Comparison of ENCODE assay signal across 8 mouse cellular contexts in the genomic region with DNA sequence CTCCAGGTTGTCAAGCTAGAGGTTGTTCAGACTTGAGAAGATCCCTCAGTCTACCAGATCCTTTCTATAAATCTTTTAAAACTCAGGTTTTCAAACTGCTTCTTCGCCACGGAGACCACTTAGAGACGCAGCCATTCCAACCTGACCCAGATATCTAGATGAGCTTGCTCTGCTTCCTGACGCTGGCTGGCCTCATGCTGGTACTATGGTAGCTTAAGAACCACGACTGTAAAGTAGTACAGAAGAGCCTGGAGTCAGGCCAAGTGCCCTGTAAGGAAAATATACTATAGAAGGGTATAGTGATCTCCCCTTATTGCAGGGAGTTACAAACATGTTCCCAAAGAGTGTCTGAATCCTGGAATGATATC. TPM values are rescaled to one million over a fixed set of nuclear protein-coding genes. Genes with fewer than 3 reads are reported as not detected.
DNase-seq lines count a peak whose midpoint lies in the region; ATAC-seq and TF ChIP-seq lines count a peak whose summit lies in the region.

No protein-coding gene starts in this region.

- H3K79me2 ChIP-seq in CH12.LX (replicated peaks; ENCODE audit: control insufficient read depth, extremely low read depth, insufficient read depth, poor library complexity, severe bottlenecking): no peaks in the 10 kb centered on the region

- no peak for TF ChIP-seq POLR2A in CH12.LX (IDR thresholded peaks at IDR 0.05; ENCODE audit: low read depth, low read length)

- no peak for TF ChIP-seq CTCF in CH12.LX (conservative IDR thresholded peaks at IDR 0.05 in 1 of 2, IDR thresholded peaks at IDR 0.05 in 1 of 2; ENCODE audit: low read depth in 2 of 2, low read length in 2 of 2)

- TF ChIP-seq EP300 in CH12.LX (IDR thresholded peaks at IDR 0.05; ENCODE audit: low read length): no peak

- H3K27me3 ChIP-seq in heart, embryonic 13.5 days (replicated peaks): peaks cover 3% of the 10 kb centered on the region
- peaks cover 78% of the 10 kb centered on the region for H3K27me3 ChIP-seq in CH12.LX (replicated peaks)
- H3K27me3 ChIP-seq in forebrain, embryonic 12.5 days: peaks cover 13% of the 10 kb centered on the region
- no peaks in the 10 kb centered on the region for H3K27me3 ChIP-seq in liver, embryonic 15.5 days

- no peaks in the 10 kb centered on the region for H3K9me3 ChIP-seq in heart, embryonic 13.5 days
- no peaks in the 10 kb centered on the region for H3K9me3 ChIP-seq in CH12.LX (replicated peaks; ENCODE audit: low read length)
- no peaks in the 10 kb centered on the region for H3K9me3 ChIP-seq in forebrain, embryonic 12.5 days
- no peaks in the 10 kb centered on the region for H3K9me3 ChIP-seq in liver, embryonic 15.5 days (replicated peaks)

- WGBS in heart, embryonic 13.5 days: 14% methylated on average over 5 of the region's 5 CpGs
- 23% methylated on average over 5 of the region's 5 CpGs for WGBS in forebrain, embryonic 12.5 days
- WGBS in liver, embryonic 15.5 days (ENCODE audit: insufficient replicate concordance): 11% methylated on average over 5 of the region's 5 CpGs

- H3K9ac ChIP-seq in heart, embryonic 13.5 days: peak overlapping the region; percentile 86
- H3K9ac ChIP-seq in CH12.LX (ENCODE audit: insufficient read depth, low read depth): peak overlapping the region; percentile 11; the same call in 1 of the 2 replicates
- H3K9ac ChIP-seq in forebrain, embryonic 12.5 days: peak overlapping the region; percentile 72
- peak overlapping the region; percentile 74 for H3K9ac ChIP-seq in liver, embryonic 15.5 days

- no peak for ATAC-seq in heart, embryonic 13.5 days (ENCODE audit: extremely low read depth, insufficient number of reproducible peaks, low FRiP score, low TSS enrichment)
- ATAC-seq in forebrain, embryonic 12.5 days (ENCODE audit: low FRiP score): no peak
- no peak for ATAC-seq in liver, embryonic 15.5 days (ENCODE audit: insufficient read depth)

- H3K36me3 ChIP-seq in heart, embryonic 13.5 days: no peaks in the 10 kb centered on the region
- no peaks in the 10 kb centered on the region for H3K36me3 ChIP-seq in CH12.LX (replicated peaks in 1 of 2; ENCODE audit: control insufficient read depth in 1 of 2, insufficient read depth in 1 of 2, low read length in 1 of 2)
- no peaks in the 10 kb centered on the region for H3K36me3 ChIP-seq in forebrain, embryonic 12.5 days (replicated peaks)
- no peaks in the 10 kb centered on the region for H3K36me3 ChIP-seq in liver, embryonic 15.5 days (replicated peaks)

- H3K4me2 ChIP-seq in heart, embryonic 13.5 days: peak overlapping the region; percentile 78
- peak overlapping the region; percentile 83; the same call in 1 of the 2 replicates for H3K4me2 ChIP-seq in CH12.LX (ENCODE audit: insufficient read depth, low read depth, poor library complexity, severe bottlenecking)
- peak overlapping the region; percentile 83 for H3K4me2 ChIP-seq in forebrain, embryonic 12.5 days
- H3K4me2 ChIP-seq in liver, embryonic 15.5 days: peak overlapping the region; percentile 95

- no peak for TF ChIP-seq RAD21 in CH12.LX (IDR thresholded peaks at IDR 0.05; ENCODE audit: low read depth, low read length)

- H3K27ac ChIP-seq in heart, embryonic 13.5 days (replicated peaks): no peak overlapping the region; the same call in 1 of the 2 replicates
- H3K27ac ChIP-seq in CH12.LX (ENCODE audit: insufficient read depth, low read depth): no peak overlapping the region
- H3K27ac ChIP-seq in forebrain, embryonic 12.5 days: no peak overlapping the region
- peak overlapping the region; percentile 92 for H3K27ac ChIP-seq in liver, embryonic 15.5 days (replicated peaks)

- H3K4me1 ChIP-seq in heart, embryonic 13.5 days: peaks cover 61% of the 10 kb centered on the region
- peaks cover 2 to 11% of the 10 kb centered on the region in 2 experiments; a peak in 3 of 4 replicates for H3K4me1 ChIP-seq in CH12.LX (ENCODE audit: control insufficient read depth in 1 of 2, insufficient read depth in 2 of 2)
- peaks cover 12% of the 10 kb centered on the region for H3K4me1 ChIP-seq in forebrain, embryonic 12.5 days
- peaks cover 82% of the 10 kb centered on the region for H3K4me1 ChIP-seq in liver, embryonic 15.5 days (replicated peaks)

- in situ Hi-C loops in CH12.LX (cut with MboI; ENCODE audit: low pct_ligation_motif_present, low pct_unique_long_range_greater_than_20kb, low sequenced_read_pairs): no loop called here

- dilution Hi-C loops in CH12.LX (cut with MboI; ENCODE audit: extremely low pct_ligation_motif_present, extremely low pct_unique_long_range_greater_than_20kb, low sequenced_read_pairs): no loop called here

- no peak for DNase-seq in heart, postnatal 25 days (ENCODE audit: low spot score)
- no peak for DNase-seq in CH12.LX (ENCODE audit: extremely low read depth)
- no peak for DNase-seq in spleen, postnatal 10 days (ENCODE audit: low spot score in 2 of 2)
- DNase-seq in thymus, postnatal 10 days (ENCODE audit: low spot score in 2 of 2): no peak
- DNase-seq in embryo, embryonic 10.5 days (ENCODE audit: low spot score): no peak

- intact Hi-C loops in heart, postnatal 25 days (cut with DNase I): no loop called here

- peak overlapping the region; percentile 67 for H3K4me3 ChIP-seq in heart, embryonic 13.5 days
- H3K4me3 ChIP-seq in CH12.LX (replicated peaks in 1 of 3; ENCODE audit: low read depth in 2 of 3, low read length in 2 of 3, poor library complexity in 1 of 3): peak overlapping the region; percentile 30 to 73 (median 50)
- peak overlapping the region; percentile 59 for H3K4me3 ChIP-seq in forebrain, embryonic 12.5 days (replicated peaks)
- H3K4me3 ChIP-seq in liver, embryonic 15.5 days (replicated peaks): peak overlapping the region; percentile 77

TF ChIP-seq in CH12.LX, 34 proteins besides CTCF, POLR2A, EP300 and RAD21:
- TF ChIP-seq HCFC1 (IDR thresholded peaks at IDR 0.05; ENCODE audit: low read depth, low read length): no peak
- no peak for TF ChIP-seq SIN3A (IDR thresholded peaks at IDR 0.05; ENCODE audit: low read length)
- TF ChIP-seq PAX5 (IDR thresholded peaks at IDR 0.05; ENCODE audit: low read length): no peak
- no peak for TF ChIP-seq JUN (IDR thresholded peaks at IDR 0.05; ENCODE audit: insufficient read depth, low read depth, low read length)
- no peak for TF ChIP-seq JUND (conservative IDR thresholded peaks at IDR 0.05; ENCODE audit: low read depth, low read length)
- no peak for TF ChIP-seq CHD1 (IDR thresholded peaks at IDR 0.05; ENCODE audit: low read depth, low read length)
- no peak for TF ChIP-seq ZKSCAN1 (IDR thresholded peaks at IDR 0.05; ENCODE audit: borderline replicate concordance, low read depth, low read length)
TF ChIP-seq in CH12.LX: peak in this region for 0.

RNA-seq across cellular contexts. Expression of gene Slc41a3, which starts 0.8 kb away (rescaled TPM):
- polyA plus RNA-seq in heart, embryonic 13.5 days (2015; fragmentation: Nextera tagmentation; extraction: Ambion mirVana): 12.1 and 14.0 TPM in 2 replicates
- 100 to 1,000 TPM in 1 of 2 experiments, 10 to 100 TPM in 1; 51.0 to 103 TPM for total RNA-seq in heart, postnatal 25 days (2021)
- 0.55 and 0.59 TPM in 2 replicates for total RNA-seq in CH12.LX (2012; rRNA removed)
- total RNA-seq in CH12.LX (2014; rRNA removed): 0.15 TPM in 1 of 2 replicates, not detected in the other
- 0.10 TPM in 1 of 2 replicates, not detected in the other for polyA plus RNA-seq in CH12.LX (2012; ENCODE audit: insufficient read length, low read depth)
- polyA plus RNA-seq in forebrain, embryonic 12.5 days (2016; fragmentation: Nextera tagmentation; extraction: Ambion mirVana): 2.0 and 2.1 TPM in 2 replicates
- polyA plus RNA-seq in liver, embryonic 15.5 days (2015; fragmentation: Nextera tagmentation; extraction: Ambion mirVana): 41.3 and 46.3 TPM in 2 replicates

Comparison
In these comparisons a context has a peak if more than half of its experiments do, and no peak if none do; other contexts are left out.
1. H3K9ac ChIP-seq: peak in every context shown above with its lines; median percentile 86 in heart, embryonic 13.5 days; 74 in liver, embryonic 15.5 days; 72 in forebrain, embryonic 12.5 days; 11 in CH12.LX.